Mouse (Mus musculus): ENCODE measurements around the gene Zfp12. TPM values are rescaled to one million over a fixed set of nuclear protein-coding genes. Genes with fewer than 3 reads are reported as not detected.
A peak's percentile ranks its signal among the peaks of the same experiment; 100 is the strongest.

Zfp12 gene
- polyA plus RNA-seq, 2 experiments = 19.1 to 25.2 TPM

DNA sequence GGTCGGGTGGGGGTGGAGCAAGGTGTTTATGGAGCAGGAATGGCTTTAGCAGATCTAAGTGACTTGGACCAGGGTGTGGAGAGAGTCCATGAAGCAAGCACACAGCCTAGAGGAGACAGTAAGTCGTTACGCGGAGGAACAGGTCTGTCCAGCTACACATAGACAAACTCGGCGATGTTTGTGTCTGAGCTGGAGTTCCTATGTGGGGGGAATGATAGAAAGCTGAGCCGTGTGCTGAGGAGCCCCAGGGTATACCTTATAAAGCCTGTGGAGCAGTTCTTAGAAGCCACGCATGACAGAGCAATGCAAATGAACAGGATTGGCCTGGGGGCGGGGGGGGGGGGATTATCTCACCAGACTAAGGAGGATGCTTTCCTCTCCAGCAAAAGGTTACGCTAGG lies 44.3 kb downstream of the Zfp12 start:
- TF ChIP-seq POLR2A (IDR thresholded peaks at IDR 0.05; ENCODE audit: borderline replicate concordance, extremely low read depth, insufficient read depth, insufficient read length) = no peak
- 36% methylated on average over 10 of the region's 10 CpGs for WGBS
- no peaks in the 10 kb centered on the region for H3K27me3 ChIP-seq (ENCODE audit: control insufficient read depth, insufficient read depth, low read length)

DNA sequence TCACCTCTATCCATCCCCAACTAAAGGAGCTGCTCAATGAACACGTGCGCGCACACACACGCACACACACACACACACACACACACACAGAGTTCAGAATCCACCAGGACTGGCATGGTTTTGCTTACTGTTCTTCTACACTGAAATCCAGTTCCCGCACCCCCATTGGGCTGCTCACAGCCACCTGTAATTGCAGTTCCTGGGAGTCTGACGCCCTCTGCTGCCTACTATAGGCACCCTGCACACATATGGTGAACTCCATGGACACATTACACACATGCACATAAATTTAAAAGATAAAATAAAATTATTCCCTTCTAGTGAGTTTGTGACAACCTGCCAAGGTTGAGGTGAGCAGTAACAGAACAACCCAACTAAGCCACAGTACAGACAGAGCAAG lies 49.8 kb downstream of the Zfp12 start:
- Histone ChIP-seq H3K27ac (replicated peaks; ENCODE audit: low read depth, low read length) (no peak overlapping the region), H3K27me3 (ENCODE audit: control insufficient read depth, insufficient read depth, low read length) (peaks cover 36% of the 10 kb centered on the region), H3K9ac (ENCODE audit: low read depth, low read length, severe bottlenecking) (no peak overlapping the region), H3K4me2 (replicated peaks; ENCODE audit: low read depth, low read length, severe bottlenecking) (no peak overlapping the region), H3K36me3 (ENCODE audit: control insufficient read depth, insufficient read depth, low read length) (0 out of 2 replicates have a peak, but pooled peaks cover 6% of the 10 kb centered on the region), H3K9me3 (ENCODE audit: control insufficient read depth, low read length) (no peaks in the 10 kb centered on the region), H3K4me3 (replicated peaks; ENCODE audit: low read length) (no peak overlapping the region), H3K4me1 (ENCODE audit: control insufficient read depth, insufficient read depth, low read length) (peaks cover 8% of the 10 kb centered on the region; the same call in 1 of the 2 replicates)
- ATAC-seq (ENCODE audit: low FRiP score, low read depth) (no peak), DNase-seq (ENCODE audit: low spot score) (no peak)
- WGBS = 38% methylated on average over 6 of the region's 6 CpGs
- TF ChIP-seq POLR2A (IDR thresholded peaks at IDR 0.05; ENCODE audit: borderline replicate concordance, extremely low read depth, insufficient read depth, insufficient read length) = no peak

More for the DNA sequence above, 44.3 kb downstream of the Zfp12 start:
- H3K4me3 ChIP-seq (replicated peaks; ENCODE audit: low read length) = no peak overlapping the region
- no peak overlapping the region for H3K4me2 ChIP-seq (replicated peaks; ENCODE audit: low read depth, low read length, severe bottlenecking)
- H3K4me1 ChIP-seq (ENCODE audit: control insufficient read depth, insufficient read depth, low read length) = no peaks in the 10 kb centered on the region
- DNase-seq (ENCODE audit: low spot score) (no peak), ATAC-seq (ENCODE audit: low FRiP score, low read depth) (no peak)
- H3K9me3 ChIP-seq (ENCODE audit: control insufficient read depth, low read length) = no peaks in the 10 kb centered on the region
- no peaks in the 10 kb centered on the region for H3K36me3 ChIP-seq (ENCODE audit: control insufficient read depth, insufficient read depth, low read length)
- H3K9ac ChIP-seq (ENCODE audit: low read depth, low read length, severe bottlenecking) = no peak overlapping the region
- no peak overlapping the region for H3K27ac ChIP-seq (replicated peaks; ENCODE audit: low read depth, low read length)

DNA sequence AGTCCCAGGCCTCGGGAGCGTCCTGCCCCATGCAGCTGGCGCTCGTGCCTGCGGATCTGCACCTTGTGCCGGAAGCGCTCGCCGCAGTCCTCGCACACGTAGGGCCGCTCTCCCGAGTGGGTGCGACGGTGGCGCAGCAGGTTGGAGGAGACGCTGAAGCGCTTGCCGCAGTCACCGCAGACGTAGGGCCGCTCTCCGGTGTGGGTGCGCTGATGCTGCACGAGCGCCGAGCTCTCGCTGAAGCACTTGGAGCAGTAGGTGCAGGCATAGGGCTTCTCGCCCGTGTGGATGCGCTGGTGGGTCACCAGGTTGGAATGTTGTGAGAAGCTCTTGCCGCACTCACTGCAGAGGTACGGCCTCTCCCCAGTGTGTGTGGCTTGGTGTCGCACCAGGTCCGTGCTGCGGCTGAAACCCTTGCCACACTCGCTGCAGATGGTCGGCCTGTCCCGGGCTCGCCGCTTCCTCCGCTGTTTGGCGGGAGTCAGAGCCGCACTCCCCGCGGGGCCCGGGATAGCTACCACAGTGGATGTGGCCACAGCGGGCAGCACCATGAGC lies 52.9 kb downstream of the Zfp12 start:
- Histone ChIP-seq H3K4me2 (replicated peaks; ENCODE audit: low read depth, low read length, severe bottlenecking) (peak overlapping the region; percentile 37), H3K36me3 (ENCODE audit: control insufficient read depth, insufficient read depth, low read length) (0 out of 2 replicates have a peak, but pooled peaks cover 6% of the 10 kb centered on the region), H3K4me3 (replicated peaks; ENCODE audit: low read length) (peak overlapping the region; percentile 25), H3K4me1 (ENCODE audit: control insufficient read depth, insufficient read depth, low read length) (peaks cover 8% of the 10 kb centered on the region; the same call in 1 of the 2 replicates), H3K27me3 (ENCODE audit: control insufficient read depth, insufficient read depth, low read length) (peaks cover 60% of the 10 kb centered on the region), H3K9me3 (ENCODE audit: control insufficient read depth, low read length) (no peaks in the 10 kb centered on the region), H3K9ac (ENCODE audit: low read depth, low read length, severe bottlenecking) (peak overlapping the region; percentile 22; the same call in 1 of the 2 replicates), H3K27ac (replicated peaks; ENCODE audit: low read depth, low read length) (no peak overlapping the region)
- TF ChIP-seq POLR2A (IDR thresholded peaks at IDR 0.05; ENCODE audit: borderline replicate concordance, extremely low read depth, insufficient read depth, insufficient read length) = no peak
- DNase-seq (ENCODE audit: low spot score) = no peak
- ATAC-seq (ENCODE audit: low FRiP score, low read depth) = no peak
- WGBS = 2% methylated on average over 40 of the region's 48 CpGs

DNA sequence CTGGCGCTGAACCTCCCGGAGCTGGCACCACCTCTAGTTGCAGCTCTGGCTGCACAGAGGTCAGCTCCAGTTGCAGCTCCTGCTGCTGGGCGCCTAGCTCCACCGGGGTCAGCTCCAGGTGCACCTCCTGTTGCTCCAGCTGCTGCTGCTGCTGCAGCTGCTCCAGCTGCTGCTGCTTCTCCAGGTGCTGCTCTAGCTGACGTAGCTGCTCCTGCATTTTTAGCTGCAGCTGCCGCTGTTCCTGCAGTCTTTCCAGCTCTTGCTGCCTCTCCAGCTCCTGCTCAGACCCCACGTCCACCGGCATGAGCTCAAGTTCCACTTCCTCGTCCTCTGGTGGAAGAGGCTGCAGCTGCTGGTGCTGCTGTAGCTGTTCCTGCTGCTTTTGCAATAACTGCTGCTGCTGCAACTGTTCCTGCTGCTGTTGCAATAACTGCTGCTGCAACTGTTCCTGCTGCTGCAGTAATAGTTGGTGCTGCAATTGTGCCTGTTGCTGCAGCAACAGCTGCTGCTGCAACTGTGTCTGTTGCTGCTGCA lies 53.5 kb downstream of the Zfp12 start:
- Histone ChIP-seq H3K27me3 (ENCODE audit: control insufficient read depth, insufficient read depth, low read length) (peaks cover 66% of the 10 kb centered on the region), H3K4me1 (ENCODE audit: control insufficient read depth, insufficient read depth, low read length) (peaks cover 8% of the 10 kb centered on the region; the same call in 1 of the 2 replicates), H3K4me2 (replicated peaks; ENCODE audit: low read depth, low read length, severe bottlenecking) (peak overlapping the region; percentile 37), H3K9ac (ENCODE audit: low read depth, low read length, severe bottlenecking) (no peak overlapping the region; the same call in 1 of the 2 replicates), H3K4me3 (replicated peaks; ENCODE audit: low read length) (peak overlapping the region; percentile 25), H3K9me3 (ENCODE audit: control insufficient read depth, low read length) (no peaks in the 10 kb centered on the region), H3K27ac (replicated peaks; ENCODE audit: low read depth, low read length) (no peak overlapping the region), H3K36me3 (ENCODE audit: control insufficient read depth, insufficient read depth, low read length) (0 out of 2 replicates have a peak, but pooled peaks cover 6% of the 10 kb centered on the region)
- 20% methylated on average over 9 of the region's 9 CpGs for WGBS
- no peak for ATAC-seq (ENCODE audit: low FRiP score, low read depth)
- no peak for DNase-seq (ENCODE audit: low spot score)
- no peak for TF ChIP-seq POLR2A (IDR thresholded peaks at IDR 0.05; ENCODE audit: borderline replicate concordance, extremely low read depth, insufficient read depth, insufficient read length)

DNA sequence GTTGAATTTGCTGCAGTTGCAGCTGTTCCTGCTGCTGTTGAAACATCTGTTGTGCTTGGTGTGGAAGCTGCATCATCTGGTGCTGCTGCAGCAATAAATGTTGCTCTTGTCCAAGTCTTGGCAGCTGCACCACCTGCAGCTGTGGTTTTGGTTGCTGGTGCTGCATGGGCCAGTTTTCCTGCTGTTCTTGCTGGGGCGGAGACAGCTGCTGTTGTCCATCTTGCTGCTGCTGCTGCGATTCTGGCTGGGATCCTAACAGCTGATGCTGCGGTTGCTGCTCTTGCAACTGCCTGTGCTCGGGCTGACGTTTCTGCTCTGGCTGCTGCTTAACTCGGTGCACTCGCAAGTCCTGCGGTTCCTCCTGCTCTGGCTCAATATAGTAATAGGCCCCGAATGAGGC lies 54.3 kb downstream of the Zfp12 start:
- H3K36me3 ChIP-seq (ENCODE audit: control insufficient read depth, insufficient read depth, low read length) = 0 out of 2 replicates have a peak, but pooled peaks cover 6% of the 10 kb centered on the region
- H3K4me3 ChIP-seq (replicated peaks; ENCODE audit: low read length) = no peak overlapping the region
- ATAC-seq (ENCODE audit: low FRiP score, low read depth) (no peak), DNase-seq (ENCODE audit: low spot score) (no peak)
- H3K27me3 ChIP-seq (ENCODE audit: control insufficient read depth, insufficient read depth, low read length) = peaks cover 74% of the 10 kb centered on the region
- no peaks in the 10 kb centered on the region for H3K9me3 ChIP-seq (ENCODE audit: control insufficient read depth, low read length)
- 75% methylated on average over 9 of the region's 9 CpGs for WGBS
- H3K9ac ChIP-seq (ENCODE audit: low read depth, low read length, severe bottlenecking) = no peak overlapping the region
- TF ChIP-seq POLR2A (IDR thresholded peaks at IDR 0.05; ENCODE audit: borderline replicate concordance, extremely low read depth, insufficient read depth, insufficient read length) = no peak
- H3K4me2 ChIP-seq (replicated peaks; ENCODE audit: low read depth, low read length, severe bottlenecking) = no peak overlapping the region
- peaks cover 14% of the 10 kb centered on the region; the same call in 1 of the 2 replicates for H3K4me1 ChIP-seq (ENCODE audit: control insufficient read depth, insufficient read depth, low read length)
- no peak overlapping the region for H3K27ac ChIP-seq (replicated peaks; ENCODE audit: low read depth, low read length)
